Mouse (Mus musculus): ENCODE data around the gene Tshb.
A peak's percentile ranks its signal among the peaks of the same experiment; 100 is the strongest.

Tshb gene

DNA sequence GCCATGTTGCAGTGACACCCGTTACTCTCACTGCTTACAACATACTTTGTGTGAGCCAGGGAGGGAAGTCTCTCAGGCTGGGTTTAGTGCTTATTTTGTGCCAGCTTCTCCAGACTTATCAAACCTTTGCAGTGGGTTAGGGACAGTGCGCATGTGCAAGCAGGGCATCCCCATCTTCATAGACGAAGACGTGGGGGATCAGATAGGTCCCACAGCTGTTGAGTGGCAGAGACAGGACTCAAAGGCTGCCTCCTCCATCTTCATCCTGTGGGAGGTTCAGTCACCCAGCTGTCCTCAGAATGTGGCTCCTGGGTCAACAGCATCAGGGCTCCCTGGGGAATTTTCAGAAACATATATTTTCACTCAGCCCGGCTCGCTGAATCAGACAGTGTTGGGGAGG lies 46.1 kb downstream of the Tshb start:
- no peak for DNase-seq

DNA sequence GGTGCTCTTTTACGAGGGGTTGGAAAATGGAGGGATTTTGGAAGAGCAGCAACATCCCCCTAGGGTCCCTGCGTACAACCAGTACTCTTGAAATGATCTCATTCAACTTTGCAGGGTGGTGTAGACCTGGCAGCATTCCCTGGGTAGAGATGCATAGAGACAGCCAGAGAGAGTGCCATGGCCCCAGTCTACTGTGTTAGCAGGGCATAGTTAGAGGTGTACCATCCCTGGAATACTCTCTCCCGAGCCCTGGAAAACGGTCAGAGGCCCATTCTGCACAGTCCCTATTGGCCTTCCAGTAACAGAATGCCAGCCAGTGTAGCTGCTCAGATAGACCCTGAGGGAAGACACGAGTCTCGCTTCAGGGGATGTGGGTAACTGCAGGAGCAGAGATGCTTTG lies 46.9 kb downstream of the Tshb start:
- DNase-seq = no peak

DNA sequence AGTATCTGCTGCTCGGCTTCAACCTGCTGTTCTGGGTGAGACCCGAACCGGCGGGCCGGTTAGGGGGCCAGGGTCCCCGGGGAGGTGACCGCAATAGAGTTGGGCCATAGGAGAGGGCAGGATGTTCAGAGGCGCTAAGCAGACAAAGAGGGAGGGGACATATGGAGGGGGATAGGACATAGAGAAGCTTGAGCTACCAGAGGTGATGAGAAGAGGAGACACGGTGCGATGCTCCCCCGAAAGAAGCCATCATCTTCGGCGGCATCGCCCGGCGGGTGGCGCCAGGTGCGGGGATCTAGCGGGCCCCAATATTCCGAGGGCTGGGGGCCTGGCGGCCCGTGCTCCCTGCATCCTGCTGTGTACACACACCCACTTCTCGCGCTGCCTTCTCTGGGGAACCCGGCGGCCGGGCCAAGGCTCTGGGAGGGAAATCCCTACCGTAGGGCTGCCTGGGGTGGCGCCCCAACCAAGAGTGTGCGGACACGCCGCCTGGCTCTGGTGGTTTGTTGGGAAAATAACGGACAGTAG lies 47.4 kb downstream of the Tshb start:
- peak; percentile 58 to 72 for DNase-seq

DNA sequence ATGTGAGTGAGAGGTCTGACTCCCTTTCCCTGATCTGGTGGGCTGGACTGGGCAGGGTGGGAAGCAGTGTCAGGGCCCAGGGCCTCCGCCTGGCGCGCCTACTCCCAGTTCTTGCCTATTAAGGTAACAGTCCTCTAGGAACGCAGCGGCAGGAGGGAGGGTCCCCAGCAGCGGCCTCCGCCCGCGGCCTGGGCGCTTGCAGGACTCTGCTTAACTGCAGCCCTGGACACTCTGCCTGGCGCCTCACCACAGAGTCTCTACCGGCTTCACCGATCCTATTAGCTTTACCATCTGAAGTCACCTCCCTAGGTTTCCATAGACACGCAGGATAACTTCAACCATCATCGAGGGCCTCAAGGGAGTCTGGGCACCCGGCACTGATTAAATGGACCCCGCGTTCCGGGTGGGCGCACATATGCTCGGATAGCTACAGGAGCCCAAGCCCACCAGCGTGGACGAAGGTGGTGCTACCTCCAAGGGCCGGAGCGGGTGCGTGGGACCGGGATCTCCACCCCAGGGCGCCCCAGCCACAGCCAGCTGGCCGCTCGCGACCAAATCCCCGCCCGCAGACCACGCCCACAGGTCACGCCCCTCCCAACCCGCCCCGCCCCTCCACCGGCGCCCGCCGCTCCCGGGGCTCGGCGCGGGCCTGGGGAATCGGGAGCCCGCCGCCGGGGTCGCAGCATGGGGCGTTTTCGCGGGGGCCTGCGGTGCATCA lies 48.0 kb downstream of the Tshb start, which contains the start of gene Tspan2:
Gene Tspan2 (plus strand): TSS at position 217 of the 718 bp plus-strand sequence.
- DNase-seq = peak; percentile 74 to 77

DNA sequence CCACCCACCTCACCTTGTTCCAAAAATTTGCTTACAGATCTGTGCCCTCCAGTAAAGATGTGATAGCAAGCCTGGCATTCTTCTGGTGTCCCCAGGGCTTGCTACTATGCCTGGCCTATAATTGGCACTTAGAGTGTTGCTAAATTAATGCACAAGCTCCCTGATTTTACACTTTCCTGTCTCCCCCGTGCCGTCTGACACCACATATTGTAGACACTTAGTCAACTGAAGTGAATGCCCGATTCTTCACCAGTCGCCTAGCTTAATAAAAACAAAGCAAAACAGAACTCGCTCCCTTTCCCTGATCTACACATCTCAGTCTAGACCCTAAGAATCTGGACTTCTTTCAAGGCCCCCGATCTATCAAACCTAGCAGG lies 48.6 kb downstream of the Tshb start:
- DNase-seq = no peak

DNA sequence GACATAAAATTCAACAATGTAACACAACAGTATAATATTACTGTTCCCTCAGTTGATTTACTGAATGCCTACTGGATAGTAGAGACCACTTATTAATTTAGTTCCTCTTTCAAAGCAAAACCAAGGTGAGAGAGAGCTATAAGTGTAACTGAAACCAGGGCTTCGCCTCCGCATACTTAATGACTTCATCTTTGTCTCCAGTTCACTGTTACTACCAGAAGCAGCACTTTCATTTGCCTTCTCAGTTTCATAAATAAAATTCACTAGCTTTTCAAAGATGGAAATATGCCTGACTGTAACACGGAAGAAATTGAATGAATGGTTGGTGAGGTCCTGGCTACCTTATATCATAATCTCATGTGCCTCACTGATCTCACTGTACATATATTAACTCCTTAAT lies 49.5 kb downstream of the Tshb start:
- DNase-seq = no peak

DNA sequence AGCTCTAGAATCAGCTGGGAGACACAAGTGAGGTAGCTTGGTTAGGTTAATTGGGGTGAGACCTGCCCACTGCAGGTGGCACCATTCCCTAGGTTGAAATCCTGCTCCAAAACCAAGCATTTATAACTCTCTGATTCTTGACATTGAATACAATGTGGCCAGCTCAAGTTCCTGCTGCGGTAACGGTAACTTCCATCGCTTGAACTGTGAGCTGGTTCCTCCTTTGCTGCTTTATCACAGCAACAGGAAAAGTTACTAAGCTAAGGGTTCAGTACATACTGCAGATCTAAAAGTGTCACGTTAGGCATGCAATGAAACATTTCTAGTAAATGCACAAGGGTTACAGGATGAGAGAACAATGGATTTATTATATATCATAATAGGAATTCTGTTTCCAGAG lies 49.9 kb downstream of the Tshb start:
- no peak for DNase-seq

DNA sequence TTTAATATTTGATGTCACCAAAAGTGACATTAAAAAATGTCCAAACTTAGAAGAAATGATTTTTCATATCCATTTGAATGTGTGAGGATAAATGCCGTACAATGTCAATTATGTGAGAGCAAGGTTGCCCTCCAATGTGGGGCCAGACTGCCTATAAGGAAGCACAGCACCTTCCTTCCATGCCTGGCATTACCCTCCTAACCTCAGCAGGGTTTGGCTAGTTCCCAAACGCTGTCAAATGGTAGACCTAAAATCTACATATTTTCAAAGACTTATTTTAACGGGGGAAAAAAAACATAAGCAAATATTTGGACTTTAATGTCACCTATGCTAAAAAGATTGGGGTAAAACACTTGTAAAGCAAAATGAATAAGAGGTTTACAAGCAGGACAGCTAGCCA lies 51.4 kb downstream of the Tshb start:
- DNase-seq = no peak

DNA sequence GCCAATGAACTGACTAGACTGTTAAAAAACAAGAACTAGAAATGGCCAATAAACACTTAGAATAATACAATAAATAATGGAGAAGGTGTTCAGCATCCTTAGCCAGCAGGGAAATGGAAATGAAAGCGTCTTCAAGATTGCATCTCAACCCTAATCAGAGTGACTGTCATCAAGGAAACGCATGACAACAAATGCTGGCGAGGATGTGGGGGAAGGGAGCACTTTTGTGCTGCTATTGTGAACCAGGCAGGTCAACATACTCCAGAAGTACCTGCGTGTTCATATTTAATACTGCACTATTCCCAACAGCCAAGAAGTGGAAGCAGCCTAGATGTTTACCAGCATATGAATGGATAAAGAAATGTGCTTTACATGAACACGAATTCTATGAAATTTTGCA lies 53.1 kb downstream of the Tshb start:
- DNase-seq = no peak
